Mouse (Mus musculus) layer of hippocampus, postnatal 25 days (tissue): ENCODE data around the gene Tcap. TPM values are rescaled to one million over a fixed set of nuclear protein-coding genes. Genes with fewer than 3 reads are reported as not detected.

Source experiments
- DNase-seq, 2 experiments: peaks; one replicate each; pipeline ENCODE4 v3.0.0; 2022; ENCODE audit warnings: mixed read lengths in 2 of 2, low spot score in 1 of 2; ENCODE audit errors: extremely low spot score in 1 of 2
- total RNA-seq, 2 experiments: library from RNA; stranded (reverse); gene quantifications; 2 replicates each; pipeline ENCODE4 v1.2.3; 2021

The Tcap gene
- total RNA-seq, 2 experiments from 2014 or later = 0.66 to 0.76 TPM

DNA sequence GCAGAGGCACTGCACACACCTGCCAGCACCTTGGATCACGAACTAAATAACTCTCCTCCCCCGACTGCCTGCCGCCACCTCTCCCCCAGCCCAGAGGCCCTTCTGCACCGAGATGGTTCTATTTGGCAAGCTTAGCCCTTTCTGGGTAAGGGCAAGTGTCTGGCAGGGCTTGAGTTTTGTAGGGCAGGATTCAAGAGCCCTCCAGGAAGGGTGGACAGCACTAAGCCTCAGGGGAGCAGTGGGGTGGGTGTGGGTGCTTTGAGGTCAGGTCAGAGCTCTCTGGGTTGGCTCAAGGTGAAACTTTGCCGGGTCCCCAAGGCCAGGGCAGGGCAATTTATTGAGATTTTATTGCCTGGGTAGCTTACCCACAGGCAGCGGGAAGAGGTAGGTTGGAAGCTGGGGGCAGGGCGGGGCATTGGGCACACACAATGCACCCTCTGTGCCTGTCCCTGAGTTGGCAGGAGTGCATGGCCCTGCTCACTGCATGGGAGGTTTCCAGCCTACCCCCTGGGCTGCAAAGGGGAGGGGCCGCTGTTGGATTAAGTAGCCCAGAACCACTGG, 29.9 kb upstream of the Tcap start:
- no peak for DNase-seq

DNA sequence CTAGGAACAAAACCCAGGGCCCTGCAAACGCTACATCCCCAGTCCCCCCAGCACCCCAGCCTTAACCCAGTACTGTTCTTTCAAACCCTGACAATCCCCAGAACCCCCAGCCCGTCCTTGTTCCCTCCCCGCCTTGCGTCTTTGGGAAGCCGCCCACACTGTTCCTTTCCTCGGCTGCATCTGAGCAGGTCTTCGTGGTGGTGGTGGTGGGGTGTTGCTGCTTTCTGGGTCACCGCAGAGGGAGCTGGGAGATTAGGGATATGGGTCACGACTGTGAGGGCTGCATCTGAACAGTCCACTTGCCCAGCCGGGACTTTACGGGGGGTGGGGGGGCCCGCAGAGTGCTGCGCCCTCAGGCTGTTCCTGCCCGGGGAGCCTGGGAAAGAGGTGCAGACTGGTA, 29.2 kb upstream of the Tcap start:
- DNase-seq = no peak

DNA sequence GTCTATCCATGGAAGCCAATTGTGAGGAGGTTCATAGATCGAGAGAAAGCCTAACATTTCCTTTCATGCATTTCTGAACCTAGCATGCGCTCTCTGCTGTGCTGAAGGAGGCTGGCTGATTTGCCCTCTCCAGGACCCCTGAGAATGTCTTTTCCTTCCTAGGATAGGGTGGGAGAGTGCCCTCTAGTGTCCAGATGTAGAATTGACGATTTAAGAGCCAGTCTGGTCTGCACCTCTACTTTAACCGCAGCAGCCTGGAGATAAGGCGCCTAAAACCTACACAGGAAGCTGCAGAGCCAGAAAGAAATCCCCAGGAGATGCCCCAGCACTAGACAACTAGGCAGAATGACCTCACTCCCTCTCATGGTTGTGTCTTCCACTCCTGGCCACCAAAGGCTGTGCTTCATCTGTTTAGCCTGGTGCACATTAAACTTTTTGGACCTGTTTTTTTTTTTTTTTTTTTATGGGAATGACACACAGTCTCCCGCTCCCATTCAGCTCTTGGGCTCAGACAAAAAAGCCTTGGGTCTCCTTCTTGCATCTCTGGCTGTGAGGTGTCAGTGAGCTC, 27.8 kb upstream of the Tcap start:
- DNase-seq = peak in 1 of 2 experiments; percentile 49

DNA sequence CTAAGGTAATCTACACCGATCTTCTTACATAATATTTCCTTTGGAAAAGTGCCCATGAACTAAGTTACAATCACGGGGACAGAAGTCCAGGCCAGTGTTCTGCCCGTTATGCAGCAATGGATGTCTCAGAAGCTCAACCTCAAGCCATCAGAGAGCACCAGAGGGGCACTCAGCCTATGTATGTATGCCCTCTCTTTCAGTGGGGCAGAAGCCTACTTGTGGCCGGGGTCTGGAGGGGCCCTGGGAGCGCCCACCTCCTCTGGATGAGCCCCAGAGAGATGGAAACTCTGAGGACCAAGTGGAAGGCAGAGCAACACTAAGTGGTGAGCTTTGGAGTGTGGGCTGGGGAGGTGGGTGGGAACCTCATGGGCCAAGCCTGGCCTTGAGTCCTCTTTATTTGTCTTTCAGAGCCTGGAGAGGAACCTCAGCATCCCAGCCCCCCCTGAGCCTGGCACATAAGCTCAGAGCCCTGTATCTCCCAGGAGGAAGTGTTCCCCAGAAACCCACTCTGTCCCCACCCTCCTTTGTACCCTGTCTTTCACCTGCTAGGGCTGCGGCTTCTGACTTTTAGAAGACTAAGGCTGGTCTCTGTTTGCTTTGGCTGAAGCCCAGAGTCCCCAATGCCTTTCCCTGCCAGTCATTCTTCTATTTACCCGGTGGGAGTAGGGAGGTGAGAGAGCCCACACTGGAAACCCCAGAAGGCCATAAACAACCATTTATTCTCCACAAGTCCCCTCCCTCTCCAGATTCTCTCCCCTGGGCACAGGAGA, 26.8 kb upstream of the Tcap start:
- DNase-seq = no peak

- no peak for DNase-seq
These were observed 26.0 kb upstream of the Tcap start for GRCm38 (mm10) chr11:98357396-98358160.

DNA sequence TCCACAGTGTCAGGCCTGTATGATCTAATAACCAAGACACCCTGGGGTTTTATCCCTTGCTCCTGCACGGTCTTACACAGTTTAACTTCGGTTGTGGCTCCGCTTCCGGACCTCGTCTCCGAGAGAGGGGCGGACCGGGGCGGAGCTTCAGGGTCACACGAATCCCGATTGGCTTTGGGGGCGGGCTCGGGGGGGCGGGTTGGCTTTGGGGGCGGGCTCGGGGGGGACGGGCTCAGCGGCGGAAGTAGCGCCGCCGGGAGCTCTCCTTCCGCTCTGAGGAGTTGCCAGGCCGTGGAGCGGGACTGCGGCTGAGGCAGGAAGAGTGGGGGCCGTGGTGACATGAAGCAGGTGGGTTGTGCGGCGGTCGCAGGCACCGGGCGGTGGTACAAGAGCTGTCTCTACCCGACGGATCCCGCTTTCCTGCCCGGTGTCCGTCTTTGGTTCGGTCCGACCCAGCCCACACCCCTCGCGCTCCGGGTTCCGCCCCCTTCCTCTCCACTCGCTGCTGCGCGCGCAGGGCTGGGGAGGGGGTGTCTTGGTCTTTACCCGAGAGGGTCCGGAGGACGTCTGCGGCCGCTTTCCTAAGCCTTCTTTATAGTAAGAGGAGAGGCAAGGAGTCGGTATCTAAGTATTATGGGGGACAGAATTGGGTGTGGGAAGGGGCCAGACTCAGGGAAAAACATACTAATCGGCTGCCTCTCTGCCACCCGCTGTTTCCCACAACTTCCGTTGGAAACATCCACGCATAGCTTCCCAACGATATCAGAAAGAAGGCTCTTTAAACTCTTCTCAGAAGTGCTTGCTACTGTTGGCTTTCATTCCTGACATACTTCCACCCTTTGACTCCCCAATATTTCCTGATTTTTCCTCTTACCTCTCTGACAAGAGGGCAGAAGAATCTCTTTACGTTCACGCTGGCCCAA, 25.2 kb upstream of the Tcap start, which contains the start of gene Stard3:
Gene Stard3 (plus strand): TSS at position 208 of the 923 bp plus-strand sequence.
- DNase-seq = peak; percentile 75 to 77

DNA sequence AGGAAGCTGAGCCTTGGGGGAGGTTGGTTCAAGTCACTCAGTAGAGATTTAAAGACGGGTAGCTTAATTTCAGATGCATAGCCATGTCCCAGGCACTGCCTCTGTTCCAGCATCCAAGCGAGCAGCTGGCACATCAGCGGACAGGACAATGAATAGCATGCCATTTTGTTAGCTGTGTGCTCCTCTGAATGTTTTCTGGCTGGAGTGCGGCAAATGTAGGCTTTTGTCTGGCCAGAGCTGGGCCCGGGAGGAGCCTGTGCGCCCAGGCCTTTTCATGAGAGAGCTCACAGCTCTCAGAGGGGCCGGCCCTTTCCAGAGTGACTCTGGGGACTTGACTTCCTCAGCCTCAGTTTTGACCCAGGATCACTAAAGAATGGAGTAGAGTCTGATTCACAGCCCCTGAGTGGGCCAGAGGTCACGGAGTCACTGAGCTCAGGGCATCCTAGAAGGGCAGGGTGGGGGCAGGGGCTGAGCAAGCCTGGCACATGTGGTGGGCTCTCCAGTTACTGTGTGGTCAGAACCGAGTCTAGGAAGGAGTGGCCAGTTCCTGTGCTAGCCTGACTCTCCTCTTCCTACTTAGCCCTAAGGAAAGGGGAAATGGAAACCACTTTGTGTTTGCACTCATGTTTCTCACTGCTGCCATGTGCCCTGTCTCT, 22.6 kb upstream of the Tcap start:
- DNase-seq = no peak

- no peak for DNase-seq
These were observed 19.8 kb upstream of the Tcap start for GRCm38 (mm10) chr11:98363817-98364216.

DNA sequence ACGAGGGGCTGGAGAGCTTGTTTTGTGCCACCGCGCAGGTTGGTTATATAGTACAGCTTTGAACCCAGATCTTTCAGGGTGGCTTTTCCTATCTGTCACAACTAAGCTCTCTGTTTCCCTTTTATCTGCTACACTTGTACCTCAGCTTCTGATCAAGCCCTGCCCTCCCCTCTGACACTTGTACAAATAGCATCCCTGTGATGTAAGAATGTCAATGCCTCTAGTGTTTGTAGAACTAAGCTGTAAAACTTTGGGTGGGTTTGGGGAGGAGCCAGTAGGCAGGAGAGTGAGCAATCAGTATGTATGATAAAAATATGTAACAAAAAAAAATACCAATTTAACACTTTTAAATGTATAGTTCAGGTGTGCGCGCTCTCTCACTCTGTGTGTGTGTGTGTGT, 19.2 kb upstream of the Tcap start:
- no peak for DNase-seq

GRCm38 (mm10) chr11:98366290-98366689, 17.3 kb upstream of the Tcap start:
- DNase-seq = no peak

- no peak for DNase-seq
These were observed 16.3 kb upstream of the Tcap start for GRCm38 (mm10) chr11:98367171-98367862.

- no peak for DNase-seq
These were observed 15.8 kb upstream of the Tcap start for GRCm38 (mm10) chr11:98367863-98368186.

GRCm38 (mm10) chr11:98369337-98369736, 14.3 kb upstream of the Tcap start:
- DNase-seq = no peak

GRCm38 (mm10) chr11:98370588-98370987, 13.0 kb upstream of the Tcap start:
- DNase-seq = no peak

- DNase-seq = no peak
These were observed 11.9 kb upstream of the Tcap start for GRCm38 (mm10) chr11:98371556-98372240.

DNA sequence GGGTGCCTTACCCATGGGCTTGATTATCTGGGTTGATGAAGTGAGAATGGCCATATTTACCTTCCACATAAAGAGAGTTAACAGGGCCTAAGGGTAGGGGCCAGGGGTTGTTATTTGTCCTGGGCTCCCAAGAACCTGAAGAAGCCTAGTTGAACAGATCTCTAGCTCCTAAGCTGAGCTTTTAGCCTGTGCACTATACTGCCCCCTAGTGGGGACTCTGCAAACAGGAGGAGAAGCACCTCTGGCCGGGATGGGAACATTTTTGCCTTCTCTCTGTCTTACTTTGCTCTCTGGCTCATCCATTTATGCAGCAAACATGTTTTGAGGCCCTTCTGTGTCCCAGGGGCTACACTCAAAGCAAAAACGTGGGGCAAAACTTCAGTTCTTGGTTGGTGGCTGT, 11.2 kb upstream of the Tcap start:
- peak in 1 of 2 experiments; percentile 66 for DNase-seq

DNA sequence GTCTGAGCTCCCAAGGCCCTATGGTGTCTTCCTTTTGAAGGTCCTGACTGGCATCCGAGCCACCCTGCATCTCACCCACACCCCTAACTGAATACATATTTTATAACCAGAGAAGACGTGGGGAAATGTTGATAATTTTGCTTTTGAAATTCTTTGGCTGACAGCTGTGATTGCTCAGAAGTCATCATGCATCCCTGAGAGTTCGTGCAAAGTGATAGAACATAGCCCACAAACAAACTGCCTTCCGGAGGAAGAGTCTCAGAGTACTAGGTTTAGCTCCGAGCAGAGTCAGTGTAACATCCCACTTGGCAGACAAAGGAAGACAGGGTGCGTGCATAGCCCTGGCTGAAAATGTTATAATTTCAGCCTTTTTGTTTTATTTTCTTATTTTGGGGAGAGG, 10.4 kb upstream of the Tcap start:
- no peak for DNase-seq

DNA sequence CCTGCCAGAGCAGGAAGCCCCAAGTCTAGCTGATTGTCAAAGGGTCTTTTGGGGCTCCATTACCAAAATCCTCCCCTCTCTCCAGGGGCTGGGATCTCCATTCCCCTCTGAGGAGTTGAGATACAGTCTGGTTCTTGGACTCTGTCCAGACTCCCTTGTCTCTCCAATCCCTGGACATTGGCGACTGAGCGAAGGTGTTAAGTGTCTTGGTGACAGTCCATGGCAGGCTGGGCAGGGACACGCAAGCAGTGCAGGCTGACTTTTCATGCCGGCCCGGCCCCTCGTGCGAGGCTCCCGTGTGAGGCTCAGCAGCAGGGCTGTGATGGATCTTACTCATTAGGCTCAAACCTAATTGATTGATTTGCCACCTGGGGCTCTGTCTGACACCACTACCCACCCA, 9.3 kb upstream of the Tcap start:
- no peak for DNase-seq

DNA sequence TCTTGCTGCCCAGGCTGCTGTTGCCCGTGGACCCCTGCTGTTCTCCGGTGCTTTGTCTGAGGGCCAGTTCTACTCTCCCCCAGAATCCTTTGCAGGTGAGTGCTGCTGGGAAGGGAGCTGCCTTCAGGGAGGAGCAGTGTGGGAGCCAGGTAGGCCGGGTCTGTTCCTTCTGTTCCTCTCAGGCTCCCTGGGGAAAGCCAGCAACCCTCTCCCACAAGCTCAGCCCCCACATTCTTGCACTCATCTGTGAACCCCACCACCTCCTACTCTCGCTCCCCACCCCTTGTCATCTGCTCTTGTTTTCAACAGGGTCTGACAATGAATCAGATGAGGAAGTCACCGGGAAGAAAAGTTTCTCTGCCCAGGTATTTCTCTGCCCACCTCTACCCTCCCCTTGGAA, 6.9 kb upstream of the Tcap start:
- DNase-seq = no peak
